Mouse (Mus musculus) layer of hippocampus, adult 11-12 months (tissue): Measurements from ENCODE around the gene Phc2.

Source experiments
- DNase-seq: peaks from one replicate; pipeline ENCODE4 v3.0.0; 2022; ENCODE audit warnings: low spot score

Gene Phc2

DNA sequence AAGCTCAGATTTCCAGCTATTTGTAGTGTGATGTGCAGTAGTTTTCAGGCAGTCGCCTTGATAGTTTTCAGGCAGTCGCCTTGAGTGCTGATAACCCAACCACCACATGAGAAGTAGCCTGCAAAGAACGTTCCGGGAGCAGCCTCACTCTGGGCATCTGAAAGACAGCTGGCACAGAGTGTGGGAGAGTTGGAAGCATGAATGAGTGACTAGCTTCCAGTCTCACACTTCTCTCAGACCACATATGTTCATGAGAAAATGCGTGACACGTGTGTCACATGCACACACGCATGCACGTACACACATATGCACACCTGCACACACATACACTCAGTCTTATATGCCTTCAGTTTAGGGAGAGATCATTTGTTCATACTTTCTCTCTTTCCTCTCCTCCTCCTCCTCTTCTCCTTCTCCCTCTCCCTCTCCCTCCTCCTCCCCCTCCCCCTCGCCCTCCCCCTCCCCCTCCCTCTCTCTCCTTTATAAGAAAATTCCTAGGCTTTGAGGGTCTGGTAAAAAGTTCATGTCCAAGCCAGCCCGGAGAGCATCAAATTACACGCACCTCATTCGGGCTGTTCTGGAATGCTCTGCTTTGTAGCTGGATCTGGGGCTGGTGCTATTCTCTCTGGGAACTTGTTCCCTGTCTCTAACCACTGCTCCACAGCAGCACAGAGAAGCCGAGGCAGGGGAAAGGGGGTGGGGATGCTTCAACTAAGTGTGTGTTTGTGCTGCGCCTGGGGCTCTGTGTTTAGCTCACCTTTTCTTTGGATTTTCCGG lies 37.8 kb downstream of the Phc2 start:
- no peak for DNase-seq

DNA sequence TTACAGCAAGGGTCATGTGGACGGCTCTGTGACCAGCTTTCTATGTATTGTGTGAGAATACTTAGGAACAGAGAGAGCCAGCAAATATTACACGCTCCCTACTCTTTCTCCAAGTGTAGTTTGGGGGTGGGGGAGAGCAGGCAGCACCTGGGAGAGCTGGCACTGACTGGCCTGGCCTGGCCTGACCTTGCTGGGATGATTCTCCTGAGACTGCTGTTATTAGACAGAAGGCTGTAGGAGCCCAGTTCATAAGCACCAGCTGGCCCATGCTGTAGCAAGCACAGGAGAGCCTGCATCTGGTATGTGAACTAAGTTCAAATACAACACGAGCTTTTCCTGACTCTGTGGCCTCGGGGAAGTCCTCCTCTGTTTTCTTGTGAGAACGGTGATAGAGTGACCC lies 38.7 kb downstream of the Phc2 start:
- no peak for DNase-seq

DNA sequence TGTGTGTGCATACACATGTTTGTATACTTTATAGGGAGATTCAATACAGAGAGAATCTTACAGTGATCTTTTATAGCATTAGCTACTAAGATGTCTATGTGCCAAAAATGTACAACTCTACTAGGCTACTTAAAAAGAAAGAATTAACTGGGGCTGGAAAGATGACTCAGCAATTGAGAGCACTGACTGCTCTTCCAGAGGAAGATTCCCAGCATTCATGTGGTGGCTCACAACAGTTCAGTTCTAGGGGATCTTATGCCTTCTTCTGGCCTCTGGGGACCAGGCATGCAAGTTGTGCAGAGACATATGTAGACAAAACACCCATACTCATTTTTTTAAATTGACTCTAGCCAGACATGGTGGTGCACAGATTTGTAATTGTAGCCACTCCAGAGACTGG lies 39.8 kb downstream of the Phc2 start:
- no peak for DNase-seq

DNA sequence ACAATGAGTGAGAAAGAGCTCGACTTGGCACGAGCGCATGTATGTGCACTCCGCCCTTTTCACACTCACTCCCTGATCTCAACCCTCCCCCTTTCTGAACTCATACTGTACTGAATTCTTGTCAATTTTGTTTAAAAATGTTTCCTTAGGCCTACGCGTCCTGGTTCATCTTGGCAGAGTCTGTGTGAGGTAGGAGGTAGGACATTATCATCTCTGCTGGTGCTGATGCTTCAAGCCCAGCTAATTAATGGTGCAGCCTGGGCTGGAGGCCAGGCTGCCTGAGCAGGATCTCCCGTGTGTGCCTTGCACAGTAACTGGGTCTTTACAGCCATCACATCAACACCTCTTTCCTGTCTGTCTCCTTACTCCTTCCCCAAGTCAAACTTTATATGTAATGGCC lies 40.6 kb downstream of the Phc2 start:
- DNase-seq = no peak

DNA sequence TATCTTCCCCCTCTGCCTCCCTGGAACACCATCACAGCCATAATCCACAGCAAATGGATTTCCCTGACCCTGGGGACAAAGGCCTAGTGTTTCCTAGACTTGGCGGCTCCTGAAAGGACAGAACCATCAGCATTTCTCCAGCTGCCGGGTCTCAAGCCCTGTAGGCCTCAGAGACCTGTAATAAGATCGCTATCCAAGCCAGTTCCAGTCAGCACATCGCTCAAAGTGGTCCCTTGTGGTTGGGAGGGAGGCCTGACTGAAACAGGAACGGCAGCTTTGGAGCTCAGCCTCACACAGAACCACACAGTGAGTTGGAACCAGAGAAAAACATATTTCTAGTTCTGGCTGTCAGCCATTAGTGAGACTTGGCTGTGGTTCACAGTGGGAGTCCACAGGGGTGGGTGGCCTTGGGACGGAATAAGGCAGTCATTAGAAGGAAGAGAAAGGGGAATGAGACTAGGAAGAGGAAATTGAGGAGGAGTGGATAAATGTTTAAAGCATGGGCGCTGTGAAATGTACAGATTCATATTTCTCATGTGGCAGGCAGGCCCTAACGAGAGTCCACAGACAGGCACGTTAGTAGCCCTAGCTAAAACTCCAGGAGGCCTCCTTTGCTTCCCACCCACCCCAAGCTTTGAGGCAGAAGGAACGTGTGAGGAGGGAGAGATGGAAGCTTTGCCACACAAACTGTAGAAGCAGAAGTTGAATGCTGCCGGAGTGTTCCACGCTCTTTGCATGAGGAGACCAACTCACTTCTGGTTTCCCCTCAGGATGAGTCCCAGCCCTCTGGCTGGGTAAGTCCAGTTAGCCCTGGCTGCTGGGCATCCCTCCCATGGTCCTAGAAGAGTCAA lies 43.7 kb downstream of the Phc2 start:
- peak; percentile 70 for DNase-seq

DNA sequence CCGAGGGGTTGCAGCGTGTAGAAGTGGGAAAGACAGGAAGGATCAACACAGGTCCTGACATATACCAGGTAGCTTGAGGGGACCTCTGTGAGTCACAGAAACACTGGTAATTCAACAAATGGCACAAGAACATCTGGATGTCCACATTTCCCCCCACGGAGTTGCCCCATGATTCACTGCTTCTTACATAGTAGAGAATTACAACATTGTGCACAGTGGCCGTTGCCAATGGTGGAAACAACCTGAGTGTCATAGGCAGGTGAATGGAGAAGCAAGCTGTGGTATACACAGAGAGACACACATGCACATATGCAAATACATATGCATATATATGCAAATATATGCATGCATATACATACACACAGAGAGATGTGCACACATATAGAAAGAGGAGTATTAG lies 45.4 kb downstream of the Phc2 start:
- DNase-seq = no peak

DNA sequence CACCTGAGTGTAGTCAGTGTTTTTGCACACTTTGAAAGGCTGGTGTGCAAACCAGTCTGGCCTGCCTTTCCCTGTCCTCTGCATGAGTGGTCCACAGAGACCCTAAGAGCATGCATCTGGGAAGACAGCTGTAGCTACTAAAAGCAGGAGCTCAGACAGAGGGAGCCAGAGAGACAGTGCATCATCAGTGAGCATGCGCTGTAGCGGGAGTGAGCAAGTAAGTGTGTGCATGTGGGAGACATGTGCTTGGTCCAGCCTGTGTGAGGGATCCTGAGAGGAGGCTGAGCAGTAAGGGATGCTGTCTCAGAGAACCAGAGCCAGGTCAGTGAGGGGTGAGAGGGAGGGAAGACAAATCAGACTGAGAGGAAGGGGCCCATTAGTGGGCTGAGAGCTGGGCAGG lies 46.0 kb downstream of the Phc2 start:
- DNase-seq = no peak

DNA sequence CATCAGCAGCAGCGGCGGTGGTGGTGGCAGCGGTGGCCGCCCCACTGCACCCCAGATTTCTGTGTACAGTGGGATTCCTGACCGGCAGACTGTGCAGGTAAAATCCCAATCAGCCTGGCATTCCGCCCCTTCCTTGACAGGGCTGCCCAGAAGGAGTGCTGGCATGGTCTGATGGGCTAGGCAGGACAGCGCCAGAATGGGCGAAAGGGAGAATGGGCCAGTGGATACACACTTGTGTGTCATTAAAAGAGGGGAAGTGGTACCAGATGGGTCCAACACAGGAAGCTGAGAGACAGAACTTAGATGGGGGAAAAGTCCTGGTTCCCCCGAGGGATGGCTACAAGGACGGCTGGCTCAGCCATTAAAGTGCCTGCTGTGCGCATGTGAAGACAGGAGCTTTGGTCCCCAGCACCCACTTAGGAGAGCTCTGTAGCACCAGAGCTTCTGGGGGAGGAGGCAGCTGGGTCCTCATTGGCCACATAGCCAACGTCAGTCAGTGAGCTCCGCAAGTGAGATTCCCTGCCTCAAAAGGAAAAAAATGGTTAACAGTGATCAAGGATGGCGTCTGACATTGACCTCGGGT lies 50.7 kb downstream of the Phc2 start:
- DNase-seq = no peak

DNA sequence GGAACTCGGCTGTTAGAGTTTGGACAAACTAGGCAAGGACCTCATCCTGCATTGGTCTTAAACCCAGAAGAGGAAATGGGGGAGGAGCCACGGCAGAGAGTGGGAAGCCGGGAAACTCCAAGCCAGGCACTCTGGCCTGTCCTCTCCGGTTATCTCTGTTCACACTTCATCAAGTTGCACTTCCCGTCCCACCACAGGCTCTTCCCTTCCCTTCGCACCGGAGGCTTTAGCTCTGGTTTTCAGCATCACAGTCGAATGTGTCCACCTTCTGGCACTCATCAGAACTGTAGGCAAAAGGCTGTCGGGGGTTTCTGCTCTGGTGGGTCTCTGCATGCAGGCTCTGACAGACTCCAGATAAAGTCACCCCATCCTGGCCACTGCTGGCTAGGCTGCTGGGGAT lies 52.1 kb downstream of the Phc2 start:
- DNase-seq = peak; percentile 52

DNA sequence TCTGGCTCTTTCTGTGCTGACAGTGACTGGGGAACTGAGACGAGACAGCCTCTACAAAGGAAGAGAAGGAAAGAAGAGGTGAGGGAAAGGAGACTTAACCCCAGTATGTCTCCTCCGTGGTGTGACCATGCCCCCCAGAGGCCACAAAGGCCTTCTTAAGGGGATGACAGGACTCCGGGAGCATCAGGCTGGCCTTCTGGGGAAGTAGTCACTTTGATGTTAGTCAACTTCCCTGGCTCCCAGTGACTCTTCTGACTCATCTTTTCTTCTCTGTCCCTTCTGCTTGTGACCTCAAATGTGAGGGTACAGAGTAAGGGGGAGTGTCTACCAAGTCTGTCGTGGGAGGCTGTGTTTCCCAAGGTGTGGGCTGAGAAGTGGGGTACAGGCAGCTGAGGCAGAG lies 52.9 kb downstream of the Phc2 start:
- DNase-seq = no peak

DNA sequence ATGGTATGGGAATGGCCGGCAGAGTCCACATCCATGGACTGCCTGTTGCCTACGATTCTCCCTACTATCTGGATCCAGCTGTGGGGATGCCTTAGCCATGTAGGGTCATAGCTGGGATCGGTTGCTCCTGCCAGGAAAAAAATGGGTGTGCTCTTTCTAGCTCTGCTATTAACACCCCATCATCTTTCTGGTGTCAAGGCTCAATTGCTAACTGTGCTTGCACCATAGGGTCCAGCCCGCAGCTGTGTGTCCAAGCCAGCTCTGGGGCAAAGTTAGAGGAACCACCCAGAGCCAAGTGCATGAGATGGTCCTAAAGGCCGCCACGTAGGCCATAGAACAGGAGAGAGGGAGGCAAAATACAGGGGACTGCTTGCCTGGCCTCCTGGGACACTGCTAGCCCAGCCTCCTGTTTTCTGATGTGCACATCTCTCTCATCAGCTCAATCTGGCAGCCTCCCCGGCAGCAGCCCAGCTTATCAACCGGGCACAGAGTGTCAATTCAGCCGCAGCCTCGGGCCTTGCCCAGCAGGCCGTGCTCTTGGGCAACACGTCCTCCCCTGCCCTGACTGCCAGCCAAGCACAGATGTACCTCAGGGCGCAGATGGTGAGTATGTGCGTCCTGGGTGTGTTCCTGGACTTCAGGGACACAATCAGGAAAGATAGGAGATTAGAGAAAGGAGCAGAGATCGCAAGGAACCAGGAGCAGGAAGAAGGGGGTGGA lies 54.7 kb downstream of the Phc2 start:
- no peak for DNase-seq

DNA sequence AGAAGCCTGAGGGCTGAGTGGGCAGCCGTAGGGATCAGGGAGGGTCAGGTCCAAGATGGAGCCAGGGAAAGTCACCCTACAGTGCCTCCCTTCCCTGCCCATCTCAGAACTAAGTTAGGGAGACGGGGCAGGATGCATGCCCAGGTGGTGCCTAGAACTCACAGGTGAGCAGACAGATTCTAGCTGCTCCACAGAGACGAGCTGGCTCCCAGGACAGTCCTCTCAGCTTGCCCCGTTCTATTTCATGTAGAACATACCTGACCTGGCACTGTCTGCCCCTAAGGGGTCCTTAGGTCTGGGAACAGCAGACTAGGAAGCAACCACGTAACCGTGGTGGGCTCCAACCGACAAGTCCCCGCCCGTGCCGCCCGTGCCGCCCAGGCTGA lies 55.3 kb downstream of the Phc2 start:
- no peak for DNase-seq

DNA sequence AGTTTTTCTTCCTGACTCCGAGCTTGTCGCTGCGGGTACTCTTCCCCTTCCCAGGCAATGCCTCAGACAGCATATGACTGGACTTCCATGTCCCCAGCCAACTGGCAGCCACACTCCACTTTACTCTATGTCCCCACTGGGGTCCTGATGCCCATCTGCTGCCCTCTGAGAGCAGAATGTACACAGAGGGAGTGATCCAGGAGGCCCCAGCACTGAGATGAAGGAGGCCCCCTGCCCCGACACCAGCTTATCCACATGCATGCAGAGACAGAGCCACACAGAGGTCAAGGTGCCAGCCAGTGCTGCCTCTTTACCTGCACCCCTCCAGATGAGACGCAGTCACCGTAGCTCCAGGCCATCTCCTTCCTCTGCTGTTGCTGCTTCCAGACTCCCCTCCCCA lies 55.8 kb downstream of the Phc2 start:
- no peak for DNase-seq

DNA sequence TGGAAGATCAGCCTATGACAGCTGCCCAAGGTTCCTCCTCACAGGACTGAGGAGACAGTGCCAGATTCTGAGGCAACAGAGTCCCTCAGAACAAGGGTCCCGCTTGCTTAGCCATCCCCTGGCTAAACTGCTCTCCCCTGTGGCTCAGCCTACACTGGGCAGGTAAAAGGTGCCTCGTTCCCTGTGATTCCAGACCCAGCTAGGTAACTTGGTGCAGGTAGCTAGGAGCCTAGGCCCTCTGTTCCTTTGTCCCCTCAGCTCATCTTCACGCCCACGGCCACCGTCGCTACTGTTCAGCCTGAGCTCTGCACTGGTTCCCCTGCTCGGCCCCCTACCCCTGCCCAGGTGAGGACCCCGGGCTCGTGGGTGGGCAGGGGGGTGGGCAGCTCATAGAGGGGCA lies 56.3 kb downstream of the Phc2 start:
- no peak for DNase-seq

DNA sequence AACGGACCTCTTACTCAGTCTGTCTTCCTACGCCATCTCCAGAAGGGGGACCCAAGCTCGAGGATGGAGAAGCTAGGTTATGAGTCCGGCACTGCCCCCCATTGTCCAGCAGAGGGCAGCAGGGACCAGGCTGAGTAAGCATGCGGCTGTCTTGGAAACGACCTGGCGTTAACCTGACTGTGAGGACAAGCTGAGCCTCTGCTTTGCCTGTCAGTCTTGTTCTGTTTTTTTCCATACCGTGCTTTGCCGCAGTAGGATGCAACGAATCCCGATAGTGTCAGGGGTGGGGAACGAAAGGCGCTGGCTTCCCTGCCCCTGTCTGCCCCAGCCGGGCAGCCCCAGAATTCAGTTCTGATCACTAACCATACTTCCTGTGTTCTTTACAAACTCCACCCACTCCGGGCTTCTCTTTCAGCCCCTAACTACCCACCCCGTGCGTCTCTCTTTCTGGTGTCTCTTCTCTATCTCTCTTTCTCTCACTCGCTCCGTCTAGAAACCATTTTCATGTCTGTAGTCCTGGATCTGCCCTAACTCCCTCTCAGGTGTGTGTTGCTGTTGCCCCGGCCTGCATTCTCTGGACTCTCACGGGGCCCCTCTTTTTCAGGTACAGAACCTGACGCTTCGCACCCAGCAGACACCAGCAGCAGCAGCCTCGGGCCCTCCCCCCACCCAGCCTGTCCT lies 57.1 kb downstream of the Phc2 start:
- peak; percentile 93 for DNase-seq

DNA sequence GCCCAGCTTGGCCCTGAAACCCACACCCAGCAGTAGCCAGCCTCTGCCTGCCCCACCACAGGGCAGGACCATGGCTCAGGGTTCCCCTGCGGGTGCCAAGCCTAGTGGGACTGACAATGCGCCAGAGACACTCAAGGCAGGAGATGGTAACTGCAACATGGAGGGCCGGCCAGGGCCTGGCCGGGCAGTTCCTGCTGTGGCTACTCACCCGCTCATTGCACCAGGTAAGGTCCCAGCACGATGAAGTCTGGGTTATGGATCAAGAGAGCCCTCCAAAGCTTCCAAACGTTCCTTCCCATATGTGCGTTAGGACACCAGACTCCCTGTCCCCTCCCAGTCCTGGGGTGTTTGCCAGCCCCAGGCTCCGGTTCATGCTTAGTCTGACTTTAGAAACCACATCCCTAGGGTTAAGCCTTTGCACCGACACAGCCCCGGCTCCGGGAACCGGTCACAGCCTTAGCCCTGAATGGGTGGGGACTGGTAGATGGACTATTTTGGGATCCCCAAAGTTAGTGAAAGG lies 57.7 kb downstream of the Phc2 start:
- DNase-seq = no peak

DNA sequence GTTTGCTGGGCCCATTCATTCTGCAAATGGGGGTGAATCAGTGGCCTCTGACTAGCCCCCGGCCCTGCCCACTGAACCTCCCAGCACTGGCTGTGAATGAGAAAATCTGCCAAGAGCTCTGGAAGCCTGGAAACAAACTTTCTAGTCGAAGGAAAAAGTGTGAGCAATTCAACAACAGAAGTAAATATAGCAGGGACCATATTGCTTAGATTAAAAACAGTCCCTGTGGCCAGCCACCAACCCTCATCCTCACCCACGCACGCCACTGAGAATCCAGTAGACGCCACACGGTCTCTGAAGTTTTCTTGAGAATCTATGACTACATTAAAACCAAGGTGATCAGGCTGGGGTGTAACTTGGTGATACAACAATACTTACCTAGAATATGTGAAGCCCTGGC lies 58.4 kb downstream of the Phc2 start:
- DNase-seq = no peak

DNA sequence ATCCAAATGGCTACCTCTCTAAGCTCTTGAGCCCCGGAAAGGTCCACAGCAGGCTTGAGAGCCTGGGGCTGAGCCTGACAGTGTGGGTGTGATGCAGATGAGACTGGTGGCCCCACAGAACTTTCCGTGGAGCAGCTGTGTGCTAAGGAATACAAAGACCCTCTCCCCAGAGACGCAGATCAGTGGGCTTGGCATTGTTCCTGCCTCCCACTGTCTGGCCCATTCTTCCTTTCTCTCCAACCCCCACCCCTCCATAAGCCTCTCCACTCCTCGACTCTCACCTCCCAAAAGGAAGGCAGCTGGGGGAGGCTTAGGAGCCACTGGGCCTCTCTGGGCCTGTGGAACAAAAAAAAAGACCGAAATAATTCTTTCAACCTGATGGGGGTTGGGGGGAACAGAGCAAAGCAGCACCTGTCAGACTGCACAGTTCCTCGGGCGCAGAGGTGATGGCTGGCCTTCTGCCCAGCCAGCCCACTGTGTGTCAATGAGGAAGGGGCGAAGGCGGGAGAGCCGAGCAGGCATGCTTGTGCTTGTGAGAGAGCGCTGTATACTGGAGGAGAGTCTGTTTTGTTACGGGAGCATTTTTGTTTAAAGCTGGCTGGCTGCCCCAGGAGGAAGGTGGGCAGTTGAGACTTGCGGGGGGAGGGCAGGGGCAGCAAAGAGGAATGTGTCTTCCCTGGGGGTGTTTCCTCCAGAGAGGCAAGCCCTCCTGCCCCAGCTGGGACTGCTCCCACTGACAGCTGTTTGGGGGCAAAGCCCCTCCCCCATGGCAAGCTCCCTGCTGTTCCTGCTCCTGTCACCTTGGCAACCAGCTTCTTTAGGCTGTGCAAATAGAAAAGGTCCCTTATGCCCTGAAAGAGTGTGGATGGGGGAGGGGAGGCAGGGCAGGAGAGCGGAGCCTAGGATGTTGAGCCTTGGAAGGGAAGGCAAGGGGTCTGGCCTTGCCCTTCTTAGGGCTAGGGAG lies 61.0 kb downstream of the Phc2 start:
- DNase-seq = peak; percentile 65

DNA sequence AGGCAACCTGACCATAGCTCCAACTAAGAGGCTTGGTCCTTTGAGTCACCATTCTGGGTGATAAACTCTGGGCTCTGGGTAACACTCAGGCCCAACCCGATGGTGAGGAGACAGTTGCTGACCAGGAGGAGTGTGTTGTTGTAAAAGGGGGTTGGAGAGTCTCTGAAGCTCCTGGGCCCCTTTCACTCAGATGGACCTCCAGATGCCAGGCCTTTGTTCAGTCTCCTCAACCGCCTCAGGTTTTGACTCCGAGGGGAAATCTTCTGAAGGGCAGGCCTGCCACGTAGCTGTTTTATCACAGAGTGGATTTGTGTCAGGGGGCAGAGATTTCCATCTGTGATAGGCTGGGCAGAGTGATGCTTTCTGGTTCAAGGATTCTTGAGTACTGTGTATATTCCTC lies 61.8 kb downstream of the Phc2 start:
- DNase-seq = no peak

DNA sequence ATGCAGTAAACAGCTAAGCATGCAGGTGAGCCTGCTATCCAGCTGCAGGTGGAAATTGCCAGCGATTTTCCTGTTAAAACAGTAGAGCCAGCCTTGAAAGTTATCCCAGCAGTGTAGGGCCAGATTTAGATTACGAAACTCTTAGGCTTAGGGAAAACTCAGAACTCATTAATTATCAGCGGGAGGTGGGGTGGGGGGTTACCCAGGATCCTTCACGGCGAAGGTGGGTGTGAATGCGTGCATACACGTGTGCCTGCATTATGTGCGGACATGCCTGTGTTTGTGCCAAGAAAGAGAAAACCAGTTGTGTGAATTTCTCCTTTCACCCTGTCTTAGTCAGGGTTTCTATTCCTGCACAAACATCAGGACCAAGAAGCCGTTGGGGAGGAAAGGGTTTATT lies 62.2 kb downstream of the Phc2 start:
- no peak for DNase-seq

DNA sequence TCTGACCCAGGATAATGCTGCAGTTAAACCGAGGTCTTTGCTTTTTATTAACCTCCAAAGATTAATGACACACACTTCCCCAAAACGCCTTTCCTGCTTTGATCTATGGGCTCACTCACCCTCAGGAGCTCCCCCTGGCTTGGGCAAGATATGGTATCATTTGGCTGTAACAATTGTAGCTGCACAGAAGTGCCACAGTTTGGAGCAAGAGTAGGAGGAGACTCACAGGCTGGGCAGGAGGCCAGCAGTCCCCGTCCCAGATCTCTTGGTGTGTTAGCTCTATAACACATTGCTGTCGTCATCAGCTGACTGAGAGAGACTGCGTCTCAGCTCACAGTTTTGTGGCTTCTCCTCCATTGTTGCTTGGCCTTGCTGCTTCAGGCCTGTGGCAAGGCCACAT lies 65.6 kb downstream of the Phc2 start:
- DNase-seq = peak; percentile 69
